Mouse (Mus musculus): Measurements from ENCODE around the gene Hinfp.

- no peak for TF ChIP-seq CTCF (IDR thresholded peaks at IDR 0.05; ENCODE audit: control insufficient read depth, insufficient read depth, low read length)
- no peak for TF ChIP-seq POLR2A (IDR thresholded peaks at IDR 0.05; ENCODE audit: borderline replicate concordance, control insufficient read depth, low read depth, low read length)
These were observed 33.1 kb upstream of the Hinfp start for GRCm38 (mm10) chr9:44338574-44338973.

All from bone marrow, adult 2 months (tissue).